Mouse (Mus musculus): ENCODE measurements around the gene Isy1.

DNA sequence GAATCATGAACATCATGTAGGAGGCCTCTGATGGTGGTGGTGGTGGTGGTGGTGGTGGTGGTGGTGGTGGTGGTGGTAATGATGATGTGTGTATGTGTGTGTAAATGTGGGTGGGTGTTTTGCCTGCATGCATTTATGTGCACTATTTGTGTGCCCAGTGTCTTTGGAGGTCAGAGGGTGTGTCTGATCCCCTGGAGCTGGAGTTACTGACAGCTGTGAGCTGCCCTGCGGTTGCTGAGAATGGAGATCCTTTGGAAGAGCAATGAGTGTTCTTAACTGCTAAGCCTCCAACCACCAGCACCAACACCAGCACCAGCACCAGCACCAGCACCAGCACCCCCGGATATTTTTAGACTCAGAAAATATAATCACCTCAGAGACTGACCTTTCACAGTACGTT is 43.6 kb upstream of the Isy1 start:
- TF ChIP-seq POLR2A (IDR thresholded peaks at IDR 0.05; ENCODE audit: borderline replicate concordance, control insufficient read depth, low read depth, low read length): no peak
- no peak for TF ChIP-seq CTCF (IDR thresholded peaks at IDR 0.05; ENCODE audit: control insufficient read depth, insufficient read depth, low read length)

Measured in bone marrow, adult 2 months (tissue).